ENCODE assay signal across 22 mouse cellular contexts in the genomic region with DNA sequence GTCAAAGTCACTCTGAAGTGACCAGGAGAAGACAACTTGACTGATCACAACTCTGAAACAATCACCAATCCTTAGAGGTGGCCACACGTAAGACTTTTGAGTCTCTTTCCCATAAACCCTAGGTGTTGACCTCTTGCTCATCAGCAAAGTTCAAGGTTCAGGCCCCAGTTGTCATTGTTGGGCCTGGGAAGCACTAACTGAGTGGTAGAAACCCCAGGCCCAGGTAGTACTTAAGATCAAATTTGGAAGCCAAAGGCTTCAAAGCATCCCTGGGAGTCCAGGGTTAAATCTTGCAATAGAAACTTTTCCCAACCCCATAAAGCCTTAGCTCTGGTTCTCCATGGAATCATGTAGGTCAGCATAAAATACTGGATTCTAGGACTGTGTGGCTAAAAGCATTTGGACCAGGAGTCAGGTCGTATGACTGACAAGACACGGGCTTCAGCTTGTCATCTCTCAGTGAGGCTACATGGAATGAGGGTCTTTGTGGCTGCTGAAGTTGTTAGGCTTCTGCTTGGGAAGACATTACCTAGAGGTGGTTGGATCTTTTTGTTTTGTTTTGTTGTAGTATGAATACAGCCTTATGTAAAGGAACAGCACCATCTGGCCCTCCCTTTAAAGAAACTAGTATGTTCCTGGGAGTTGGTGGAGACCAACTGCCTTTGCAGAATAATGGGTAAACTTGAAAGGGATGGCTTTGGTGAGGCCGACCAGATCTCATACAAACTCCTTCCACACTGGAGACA. TPM values are rescaled to one million over a fixed set of nuclear protein-coding genes. Genes with fewer than 3 reads are reported as not detected.
A peak's percentile ranks its signal among the peaks of the same experiment; 100 is the strongest.
DNase-seq lines count a peak whose midpoint lies in the region; ATAC-seq and TF ChIP-seq lines count a peak whose summit lies in the region.
"Had no signal": no experiment of that assay in that cellular context is flagged by ENCODE, and none has a peak within 500 bp of the region (broad histone marks: within the 10 kb centered on the region; RNA-seq: fewer than 3 reads in every experiment).

No protein-coding gene starts in this region.

- H3K27ac ChIP-seq in midbrain, embryonic 11.5 days (ENCODE audit: low read depth, low read length): no peak overlapping the region
- H3K27ac ChIP-seq in midbrain, postnatal 0 days (ENCODE audit: low read depth, low read length): no peak overlapping the region
- H3K27ac ChIP-seq: embryonic facial prominence, embryonic 15.5 days; forebrain, embryonic 15.5 days; hindbrain, embryonic 14.5 days; midbrain, embryonic 15.5 days; stomach, postnatal 0 days had no signal

- no peak overlapping the region for H3K4me3 ChIP-seq in midbrain, embryonic 11.5 days (ENCODE audit: low read depth, low read length)
- no peak overlapping the region for H3K4me3 ChIP-seq in midbrain, postnatal 0 days (ENCODE audit: low read depth, low read length)
- H3K4me3 ChIP-seq: embryonic facial prominence, embryonic 15.5 days; forebrain, embryonic 15.5 days; midbrain, embryonic 15.5 days had no signal

- peaks cover 10% of the 10 kb centered on the region; the same call in 1 of the 2 replicates for H3K36me3 ChIP-seq in midbrain, embryonic 11.5 days (ENCODE audit: control insufficient read depth, insufficient read depth, low read length)
- H3K36me3 ChIP-seq in midbrain, postnatal 0 days (ENCODE audit: insufficient read depth, low read length): peaks cover 73% of the 10 kb centered on the region

- H3K27me3 ChIP-seq in midbrain, embryonic 11.5 days (ENCODE audit: control insufficient read depth, insufficient read depth, low read length): no peaks in the 10 kb centered on the region
- no peaks in the 10 kb centered on the region for H3K27me3 ChIP-seq in midbrain, postnatal 0 days (ENCODE audit: insufficient read depth, low read length)
- H3K27me3 ChIP-seq: embryonic facial prominence, embryonic 15.5 days; forebrain, embryonic 15.5 days; midbrain, embryonic 15.5 days had no signal

- no peak overlapping the region for H3K4me2 ChIP-seq in midbrain, embryonic 11.5 days
- H3K4me2 ChIP-seq in midbrain, postnatal 0 days (ENCODE audit: low read depth, low read length, poor library complexity, severe bottlenecking): no peak overlapping the region
- H3K4me2 ChIP-seq: embryonic facial prominence, embryonic 15.5 days; forebrain, embryonic 15.5 days; hindbrain, embryonic 14.5 days; lung, embryonic 14.5 days; midbrain, embryonic 15.5 days had no signal

- no peak for TF ChIP-seq CTCF in midbrain, postnatal 0 days (IDR thresholded peaks at IDR 0.05)

- no peaks in the 10 kb centered on the region for H3K4me1 ChIP-seq in midbrain, embryonic 11.5 days (ENCODE audit: control insufficient read depth, insufficient read depth, low read length)
- no peaks in the 10 kb centered on the region for H3K4me1 ChIP-seq in midbrain, postnatal 0 days (ENCODE audit: insufficient read depth, low read length)
- H3K4me1 ChIP-seq: embryonic facial prominence, embryonic 15.5 days; forebrain, embryonic 15.5 days; midbrain, embryonic 15.5 days had no signal

- WGBS in midbrain, embryonic 11.5 days: 92% methylated on average over 4 of the region's 4 CpGs
- 96% methylated on average over 4 of the region's 4 CpGs for WGBS in midbrain, postnatal 0 days

- H3K9me3 ChIP-seq in midbrain, embryonic 11.5 days (ENCODE audit: control insufficient read depth, low read length): no peaks in the 10 kb centered on the region
- H3K9me3 ChIP-seq in midbrain, postnatal 0 days (ENCODE audit: low read length): no peaks in the 10 kb centered on the region
- H3K9me3 ChIP-seq: embryonic facial prominence, embryonic 15.5 days; forebrain, embryonic 15.5 days; midbrain, embryonic 15.5 days had no signal

- no peak for ATAC-seq in midbrain, embryonic 11.5 days (ENCODE audit: low FRiP score)
- no peak for ATAC-seq in midbrain, postnatal 0 days (ENCODE audit: low FRiP score)
- ATAC-seq in megakaryocyte progenitor cell, adult 5-6 weeks (replicated peaks; ENCODE audit: poor library complexity): 0 out of 2 replicates have a peak, but pooled peaks have one; percentile 3
- ATAC-seq: forebrain, embryonic 15.5 days; inflammation-experienced regulatory T-cells, adult 6 months; midbrain, embryonic 15.5 days had no signal

- DNase-seq in layer of hippocampus, adult 9-11 months: peak; percentile 24
- DNase-seq in layer of hippocampus, postnatal 10 days (ENCODE audit: low spot score in 2 of 2): no peak
- peak; percentile 37 for DNase-seq in midbrain, embryonic 11.5 days (ENCODE audit: low spot score, missing footprints)
- no peak for DNase-seq in midbrain, postnatal 0 days (ENCODE audit: low spot score)
- no peak for DNase-seq in retina, embryonic 14.5 days (ENCODE audit: low spot score)
- DNase-seq in urinary bladder, postnatal 25 days (ENCODE audit: low spot score): no peak
- DNase-seq: adrenal gland, postnatal 25 days; cerebellum, adult 9-10 months; gastrocnemius, postnatal 14 days; heart, adult 18-20 months; heart, postnatal 36 days; kidney, adult 8-10 months; kidney, postnatal 10 days; lung, embryonic 14.5 days; thymus, adult 2 months had no signal

- H3K9ac ChIP-seq in midbrain, embryonic 11.5 days (ENCODE audit: low read length): no peak overlapping the region
- H3K9ac ChIP-seq in midbrain, postnatal 0 days (replicated peaks; ENCODE audit: low read length, poor library complexity, severe bottlenecking): no peak overlapping the region
- H3K9ac ChIP-seq: embryonic facial prominence, embryonic 15.5 days; forebrain, embryonic 15.5 days; hindbrain, embryonic 14.5 days; lung, embryonic 14.5 days; midbrain, embryonic 15.5 days had no signal

RNA-seq across cellular contexts. Expression of gene Ttpal, which starts 14.0 kb away (rescaled TPM):
- 10 to 100 TPM; 51.4 to 51.8 TPM for total RNA-seq in layer of hippocampus, postnatal 10 days (2021)
- polyA plus RNA-seq in midbrain, embryonic 11.5 days (2014; fragmentation: Nextera tagmentation; extraction: Ambion mirVana): 39.9 and 44.5 TPM in 2 replicates
- total RNA-seq in midbrain, postnatal 0 days (2014; rRNA removed): 76.2 and 91.9 TPM in 2 replicates
- 33.5 and 34.7 TPM in 2 replicates for polyA plus RNA-seq in midbrain, postnatal 0 days (2015; fragmentation: Nextera tagmentation; extraction: Ambion mirVana)
- 13.7 and 20.7 TPM in 2 replicates for total RNA-seq in megakaryocyte progenitor cell, adult 5-6 weeks (2015)
- 12.4 and 12.7 TPM in 2 replicates for total RNA-seq in megakaryocyte progenitor cell, adult 5-6 weeks (2017)

RNA-seq across cellular contexts. Expression of gene Serinc3, which starts 28.9 kb away (rescaled TPM):
- total RNA-seq in layer of hippocampus, postnatal 10 days (2021): 100 to 1,000 TPM; 168 to 196 TPM
- 35.0 and 38.8 TPM in 2 replicates for polyA plus RNA-seq in midbrain, embryonic 11.5 days (2014; fragmentation: Nextera tagmentation; extraction: Ambion mirVana)
- 96.1 and 101 TPM in 2 replicates for total RNA-seq in midbrain, postnatal 0 days (2014; rRNA removed)
- 35.9 and 36.9 TPM in 2 replicates for polyA plus RNA-seq in midbrain, postnatal 0 days (2015; fragmentation: Nextera tagmentation; extraction: Ambion mirVana)
- total RNA-seq in megakaryocyte progenitor cell, adult 5-6 weeks (2015): 641 and 693 TPM in 2 replicates
- total RNA-seq in megakaryocyte progenitor cell, adult 5-6 weeks (2017): 470 and 502 TPM in 2 replicates

RNA-seq across cellular contexts. Expression of gene Pkig, which starts 42.1 kb away (rescaled TPM):
- 10 to 100 TPM; 75.4 to 87.8 TPM for total RNA-seq in layer of hippocampus, postnatal 10 days (2021)
- polyA plus RNA-seq in midbrain, embryonic 11.5 days (2014; fragmentation: Nextera tagmentation; extraction: Ambion mirVana): 153 and 162 TPM in 2 replicates
- total RNA-seq in midbrain, postnatal 0 days (2014; rRNA removed): 90.5 and 102 TPM in 2 replicates
- 153 and 161 TPM in 2 replicates for polyA plus RNA-seq in midbrain, postnatal 0 days (2015; fragmentation: Nextera tagmentation; extraction: Ambion mirVana)
- 50.8 and 54.4 TPM in 2 replicates for total RNA-seq in megakaryocyte progenitor cell, adult 5-6 weeks (2015)
- 52.9 and 56.3 TPM in 2 replicates for total RNA-seq in megakaryocyte progenitor cell, adult 5-6 weeks (2017)

Comparison
In these comparisons a context has a peak if more than half of its experiments do, and no peak if none do; other contexts are left out.
1. DNase-seq: peak in layer of hippocampus, adult 9-11 months (single experiment) and midbrain, embryonic 11.5 days (single experiment); none in layer of hippocampus, postnatal 10 days (0 of 2), midbrain, postnatal 0 days (single experiment), retina, embryonic 14.5 days (single experiment) and urinary bladder, postnatal 25 days (single experiment).